ENCODE assay signal across 19 mouse cellular contexts in the genomic region with DNA sequence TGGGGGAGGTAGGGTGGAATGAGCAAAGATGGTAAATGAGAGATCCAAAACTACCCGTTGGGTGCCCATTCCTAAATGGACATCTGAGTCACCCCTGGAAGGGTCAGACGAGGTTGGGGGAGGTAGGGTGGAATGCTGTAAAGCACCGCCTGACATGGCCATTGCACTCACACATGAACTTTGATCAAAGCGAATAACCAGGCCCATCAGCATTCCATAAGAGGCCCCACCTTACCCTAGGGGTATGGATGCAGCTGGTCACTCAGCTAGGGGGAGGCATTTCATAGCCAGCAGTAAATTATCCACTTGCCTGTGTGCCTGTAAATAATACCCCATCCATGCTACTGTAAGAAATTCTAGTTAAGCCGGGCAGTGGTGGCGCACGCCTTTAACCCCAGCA.
"Had no signal": no experiment of that assay in that cellular context is flagged by ENCODE, and none has a peak within 500 bp of the region (broad histone marks: within the 10 kb centered on the region; RNA-seq: fewer than 3 reads in every experiment).

No protein-coding gene starts in this region.

- ATAC-seq: midbrain, embryonic 15.5 days had no signal

- H3K9me3 ChIP-seq: limb, embryonic 13.5 days; liver, embryonic 13.5 days; midbrain, embryonic 12.5 days; midbrain, embryonic 15.5 days; neural tube, embryonic 12.5 days; neural tube, embryonic 15.5 days; stomach, embryonic 15.5 days had no signal

- H3K27ac ChIP-seq: layer of hippocampus, adult 2 months; limb, embryonic 13.5 days; liver, embryonic 13.5 days; midbrain, embryonic 12.5 days; midbrain, embryonic 15.5 days; neural tube, embryonic 12.5 days; neural tube, embryonic 15.5 days; stomach, embryonic 15.5 days had no signal

- H3K4me3 ChIP-seq: layer of hippocampus, adult 2 months; limb, embryonic 13.5 days; liver, embryonic 13.5 days; midbrain, embryonic 12.5 days; midbrain, embryonic 15.5 days; neural tube, embryonic 12.5 days; neural tube, embryonic 15.5 days; stomach, embryonic 15.5 days had no signal

- H3K4me1 ChIP-seq: liver, embryonic 13.5 days; midbrain, embryonic 12.5 days; midbrain, embryonic 15.5 days; neural tube, embryonic 12.5 days; neural tube, embryonic 15.5 days; stomach, embryonic 15.5 days had no signal

- H3K9ac ChIP-seq: limb, embryonic 13.5 days; liver, embryonic 13.5 days; midbrain, embryonic 12.5 days; midbrain, embryonic 15.5 days; neural tube, embryonic 12.5 days; neural tube, embryonic 15.5 days; stomach, embryonic 15.5 days had no signal

- H3K27me3 ChIP-seq: limb, embryonic 13.5 days; liver, embryonic 13.5 days; midbrain, embryonic 12.5 days; midbrain, embryonic 15.5 days; neural tube, embryonic 12.5 days; neural tube, embryonic 15.5 days; stomach, embryonic 15.5 days had no signal

- H3K4me2 ChIP-seq: limb, embryonic 13.5 days; liver, embryonic 13.5 days; midbrain, embryonic 12.5 days; midbrain, embryonic 15.5 days; neural tube, embryonic 12.5 days; neural tube, embryonic 15.5 days; stomach, embryonic 15.5 days had no signal

- DNase-seq: kidney, adult 8-10 months; kidney, postnatal 10 days; layer of hippocampus, adult 9-11 months; liver, embryonic 13.5 days; lung, adult 2 months; lung, postnatal 14 days; lung, postnatal 4 days; right cerebral cortex, adult 18-20 months; right cerebral cortex, postnatal 14 days; right cerebral cortex, postnatal 4 days; thymus, adult 18-20 months; thymus, postnatal 36 days had no signal
